Mouse (Mus musculus) hindbrain, embryonic 15.5 days (tissue): ENCODE measurements around the gene Manba. TPM values are rescaled to one million over a fixed set of nuclear protein-coding genes. Genes with fewer than 3 reads are reported as not detected.
"Not testable (repeated sequence)": the region's sequence is repeated elsewhere in the genome, so short reads cannot be mapped to it uniquely, and the experiment has no call there.

Experiments
- ATAC-seq: fragments of 200-750 bp; cut with Nextera tagmentation; 2 replicates; pipeline ENCODE4 v1.8.0; 2017; ENCODE audit warnings: low read depth, moderate number of reproducible peaks, moderate TSS enrichment; ENCODE audit not compliant: low FRiP score
- H3K27ac ChIP-seq: fragments of 300-500 bp; sonication (generic); replicated peaks from 2 replicates; pipeline ENCODE4 v1.5.1; 2015; ENCODE audit warnings: mild to moderate bottlenecking, inconsistent platforms
- H3K27me3 ChIP-seq: fragments of 300-500 bp; sonication (generic); 2 replicates; pipeline ENCODE4 v1.6.1; 2015; ENCODE audit warnings: control low read depth, inconsistent platforms
- H3K36me3 ChIP-seq: fragments of 300-500 bp; sonication (generic); 2 replicates; pipeline ENCODE4 v1.6.1; 2015; ENCODE audit warnings: control low read depth, inconsistent platforms
- H3K4me1 ChIP-seq: fragments of 300-500 bp; sonication (generic); replicated peaks from 2 replicates; pipeline ENCODE4 v1.6.1; 2015; ENCODE audit warnings: control low read depth, inconsistent platforms
- H3K4me2 ChIP-seq: fragments of 300-500 bp; sonication (generic); 2 replicates; pipeline ENCODE4 v1.6.1; 2015; ENCODE audit warnings: moderate library complexity, mild to moderate bottlenecking, inconsistent platforms
- H3K4me3 ChIP-seq: fragments of 300-500 bp; sonication (generic); 2 replicates; pipeline ENCODE4 v1.5.1; 2015; ENCODE audit warnings: mild to moderate bottlenecking, inconsistent platforms
- H3K9ac ChIP-seq: fragments of 300-500 bp; sonication (generic); 2 replicates; pipeline ENCODE4 v1.6.1; 2015; ENCODE audit warnings: inconsistent platforms
- H3K9me3 ChIP-seq: fragments of 300-500 bp; sonication (generic); 2 replicates; pipeline ENCODE4 v1.6.1; 2016; ENCODE audit warnings: control low read depth, inconsistent platforms
- WGBS: fragments of 180-500 bp; shearing (Covaris S2); methylation state at CpG from one replicate; pipeline ENCODE4 v1.1.7; 2015; 5-methylcytosine and 5-hydroxymethylcytosine counted together
- polyA plus RNA-seq: library from polyadenylated mRNA; unstranded; fragments of >200 nt; fragmentation: Nextera tagmentation; extraction: Ambion mirVana; gene quantifications from 2 replicates; pipeline ENCODE4 v1.2.1, GENCODE M21; 2015

The Manba gene
- polyA plus RNA-seq, 1 experiment from 2014 or later, result 6.3 TPM

DNA sequence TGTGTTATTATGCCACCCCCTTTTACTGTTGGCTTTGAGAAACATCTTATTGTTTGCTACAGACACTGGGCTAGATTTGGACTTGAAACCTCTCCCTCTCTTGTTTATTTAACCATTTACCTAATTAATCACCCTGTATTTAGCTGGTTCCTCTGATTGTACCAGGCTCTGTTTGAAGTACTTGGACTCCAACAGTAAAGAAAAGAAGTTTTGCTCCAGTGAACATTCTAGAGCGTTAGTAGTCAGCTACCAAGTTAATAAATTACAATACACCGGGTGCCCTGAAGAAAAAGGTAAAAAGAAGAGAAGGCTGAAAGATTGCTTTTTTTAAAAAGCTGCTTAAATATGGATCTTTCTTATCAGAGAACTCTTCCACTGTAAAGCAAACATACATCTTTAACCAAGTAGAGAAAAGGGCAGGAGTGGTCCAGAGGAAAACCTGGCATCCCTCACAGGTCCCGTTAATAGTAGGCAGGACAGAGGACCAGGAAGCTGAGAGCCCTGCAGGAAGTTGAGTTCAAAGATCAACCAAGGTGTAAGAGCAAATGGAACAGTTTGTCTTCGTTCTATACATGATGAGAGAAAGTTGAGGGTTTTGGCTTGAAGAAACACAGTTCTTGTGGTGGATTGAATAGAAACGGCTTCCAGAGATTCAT, 4.6 kb downstream of the Manba start:
- H3K36me3 ChIP-seq, result no peaks in the 10 kb centered on the region
- no peak overlapping the region for H3K27ac ChIP-seq
- H3K9me3 ChIP-seq, result no peaks in the 10 kb centered on the region
- H3K9ac ChIP-seq, result no peak overlapping the region
- WGBS, result 83% methylated on average over 5 of the region's 5 CpGs
- no peak for ATAC-seq
- peaks cover 6% of the 10 kb centered on the region; the same call in 1 of the 2 replicates for H3K4me1 ChIP-seq
- H3K4me3 ChIP-seq, result no peak overlapping the region
- H3K4me2 ChIP-seq, result no peak overlapping the region
- H3K27me3 ChIP-seq, result no peaks in the 10 kb centered on the region

DNA sequence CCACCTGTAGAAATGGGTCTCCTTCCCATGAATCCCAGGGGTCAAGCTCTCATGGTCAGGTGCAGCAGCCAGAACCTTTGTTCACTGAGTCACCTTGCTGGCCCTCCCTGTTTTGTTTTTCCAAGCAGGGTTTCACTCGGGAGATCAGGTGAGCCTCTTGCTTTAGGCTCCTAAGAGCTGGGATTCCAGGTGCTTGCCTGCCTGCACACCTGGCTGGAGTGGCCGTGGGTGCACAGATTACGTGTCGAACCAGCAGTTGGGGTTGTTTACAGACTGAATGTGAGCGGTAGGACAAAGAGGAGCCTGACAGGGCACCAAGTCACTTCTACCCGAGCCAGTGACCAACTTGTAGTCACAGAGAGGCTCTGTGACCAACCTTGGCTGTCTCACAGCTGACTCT, 5.7 kb downstream of the Manba start:
- Histone ChIP-seq H3K4me3 (no peak overlapping the region), H3K27ac (no peak overlapping the region), H3K36me3 (no peaks in the 10 kb centered on the region), H3K9ac (no peak overlapping the region), H3K9me3 (no peaks in the 10 kb centered on the region), H3K27me3 (no peaks in the 10 kb centered on the region), H3K4me1 (no peaks in the 10 kb centered on the region; the same call in 1 of the 2 replicates), H3K4me2 (no peak overlapping the region)
- WGBS, result 92% methylated on average over 6 of the region's 6 CpGs
- no peak for ATAC-seq

DNA sequence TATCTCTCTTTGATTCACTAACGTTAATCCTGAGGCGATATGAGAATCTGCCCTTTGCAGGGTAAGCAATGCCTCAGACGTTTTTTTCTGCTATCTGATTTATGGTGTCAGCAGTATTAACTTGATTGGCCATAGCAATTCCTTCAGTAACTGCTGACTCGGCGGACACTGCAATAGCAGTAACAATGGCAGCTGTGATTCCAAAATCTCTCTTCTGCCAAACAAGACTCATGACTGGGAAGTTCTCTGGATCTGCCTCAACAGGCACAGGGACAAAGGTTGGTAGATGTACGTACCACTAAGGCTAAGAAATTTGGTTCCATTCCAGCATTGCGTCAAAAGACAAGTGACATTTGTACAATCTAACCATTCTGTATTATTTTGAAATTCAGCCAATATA, 7.9 kb downstream of the Manba start:
- not testable (repeated sequence) for H3K9me3 ChIP-seq, H3K27ac ChIP-seq, H3K4me3 ChIP-seq, H3K4me2 ChIP-seq, H3K27me3 ChIP-seq, H3K4me1 ChIP-seq, ATAC-seq, H3K9ac ChIP-seq, H3K36me3 ChIP-seq
- WGBS, result 85% methylated on average over 7 of the region's 7 CpGs

DNA sequence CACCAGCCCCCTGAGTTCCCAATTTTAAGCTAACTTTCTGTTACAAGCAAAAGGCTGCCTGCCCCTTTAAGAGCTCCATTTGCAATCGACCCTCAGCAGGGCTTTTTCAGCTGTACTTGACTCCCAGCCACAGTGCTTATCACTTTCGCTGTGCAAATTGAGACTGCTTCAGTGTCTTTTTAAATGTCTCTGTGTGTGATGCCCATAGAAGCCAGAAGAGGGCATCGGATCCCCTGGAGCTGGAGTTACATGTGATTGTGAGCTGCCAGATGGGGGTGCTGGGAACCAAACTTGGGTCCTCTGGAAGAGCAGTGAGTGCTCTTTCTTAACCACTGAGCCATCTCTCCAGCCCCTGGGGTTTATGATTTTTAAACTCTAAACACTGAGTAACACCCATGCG, 12.5 kb downstream of the Manba start:
- ATAC-seq, H3K36me3 ChIP-seq: not testable (repeated sequence)
- 88% methylated on average over 4 of the region's 4 CpGs for WGBS

DNA sequence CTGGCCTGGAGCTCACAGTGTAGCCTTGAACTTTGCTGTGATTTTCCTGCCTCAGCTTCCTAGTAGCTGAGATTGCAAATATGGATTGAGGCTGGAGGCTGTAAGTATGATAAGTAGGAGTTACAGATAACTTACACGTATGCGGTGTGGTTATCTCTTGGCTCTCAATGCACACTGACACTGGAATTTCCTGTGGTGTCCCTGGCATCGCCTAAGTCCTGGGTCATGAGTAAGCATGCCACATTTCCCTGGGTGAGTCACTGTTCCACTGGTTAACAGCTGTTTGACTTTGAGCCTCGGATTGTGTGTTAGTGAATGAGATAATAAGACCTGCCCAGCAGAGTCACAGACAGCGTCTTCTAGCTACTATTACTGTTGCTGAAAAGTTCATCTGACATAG, 13.5 kb downstream of the Manba start:
- Histone ChIP-seq H3K27ac (no peak overlapping the region), H3K9me3 (no peaks in the 10 kb centered on the region), H3K4me1 (no peaks in the 10 kb centered on the region), H3K4me3 (no peak overlapping the region), H3K27me3 (no peaks in the 10 kb centered on the region), H3K36me3 (no peaks in the 10 kb centered on the region), H3K9ac (no peak overlapping the region), H3K4me2 (no peak overlapping the region)
- 92% methylated on average over 5 of the region's 5 CpGs for WGBS
- no peak for ATAC-seq

More for the DNA sequence above, 12.5 kb downstream of the Manba start:
- not testable (repeated sequence) for H3K27me3 ChIP-seq, H3K9ac ChIP-seq, H3K27ac ChIP-seq, H3K4me1 ChIP-seq, H3K4me2 ChIP-seq, H3K4me3 ChIP-seq, H3K9me3 ChIP-seq

DNA sequence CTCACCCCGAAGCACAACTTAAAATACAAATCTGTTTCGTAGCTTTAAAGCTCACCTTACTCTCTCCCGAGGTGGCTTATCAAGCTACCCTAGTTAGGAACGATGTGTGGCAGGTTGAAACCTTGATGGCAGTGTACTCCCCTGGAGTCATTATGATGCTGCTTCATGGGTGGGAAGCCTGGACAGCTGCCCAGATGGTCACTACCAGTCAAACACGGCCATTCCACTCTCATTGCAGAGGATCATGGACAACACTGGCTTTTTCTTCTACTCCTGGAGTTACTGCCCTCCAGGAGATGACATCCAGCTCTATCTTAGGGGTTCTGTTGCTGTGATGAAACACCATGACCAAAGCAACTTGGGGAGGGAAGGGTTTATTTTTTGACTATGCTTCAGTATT, 17.7 kb downstream of the Manba start:
- no peak for ATAC-seq
- Histone ChIP-seq H3K27ac (no peak overlapping the region), H3K9me3 (no peaks in the 10 kb centered on the region), H3K36me3 (no peaks in the 10 kb centered on the region), H3K9ac (no peak overlapping the region), H3K27me3 (no peaks in the 10 kb centered on the region), H3K4me3 (no peak overlapping the region), H3K4me1 (no peaks in the 10 kb centered on the region), H3K4me2 (no peak overlapping the region)
- WGBS, result 90% methylated on average over 5 of the region's 5 CpGs

DNA sequence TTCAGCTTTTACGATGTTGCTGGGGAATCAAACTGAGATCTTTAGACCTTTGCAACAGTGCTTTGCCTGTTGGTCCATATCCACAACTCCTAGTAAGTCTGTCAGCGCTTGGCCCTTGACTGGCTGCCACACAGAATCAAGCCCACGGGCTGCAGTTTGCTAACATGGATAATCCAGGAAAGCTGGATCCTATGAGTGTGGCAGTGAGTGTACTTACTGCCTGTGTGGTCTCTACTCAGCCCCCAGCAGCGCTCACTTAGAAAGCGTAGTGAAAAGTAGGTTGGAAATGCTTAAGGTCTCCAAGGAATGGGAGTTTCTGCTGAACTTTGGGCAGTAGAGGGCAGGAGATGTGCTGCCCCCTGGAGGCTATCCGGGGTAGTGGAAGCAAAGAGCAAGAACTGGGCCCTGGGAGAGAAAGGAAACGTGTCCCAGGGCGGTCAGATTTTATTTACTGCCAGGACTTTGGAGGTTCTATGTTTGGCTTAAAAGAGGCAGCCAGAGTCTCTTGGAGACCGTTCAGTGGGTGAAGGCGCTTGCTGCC, 20.0 kb downstream of the Manba start:
- H3K4me2 ChIP-seq, result no peak overlapping the region
- H3K27ac ChIP-seq, result no peak overlapping the region
- no peak overlapping the region for H3K9ac ChIP-seq
- no peaks in the 10 kb centered on the region for H3K36me3 ChIP-seq
- no peaks in the 10 kb centered on the region for H3K9me3 ChIP-seq
- no peaks in the 10 kb centered on the region for H3K4me1 ChIP-seq
- WGBS, result 64% methylated on average over 10 of the region's 10 CpGs
- no peaks in the 10 kb centered on the region for H3K27me3 ChIP-seq
- no peak for ATAC-seq
- H3K4me3 ChIP-seq, result no peak overlapping the region

DNA sequence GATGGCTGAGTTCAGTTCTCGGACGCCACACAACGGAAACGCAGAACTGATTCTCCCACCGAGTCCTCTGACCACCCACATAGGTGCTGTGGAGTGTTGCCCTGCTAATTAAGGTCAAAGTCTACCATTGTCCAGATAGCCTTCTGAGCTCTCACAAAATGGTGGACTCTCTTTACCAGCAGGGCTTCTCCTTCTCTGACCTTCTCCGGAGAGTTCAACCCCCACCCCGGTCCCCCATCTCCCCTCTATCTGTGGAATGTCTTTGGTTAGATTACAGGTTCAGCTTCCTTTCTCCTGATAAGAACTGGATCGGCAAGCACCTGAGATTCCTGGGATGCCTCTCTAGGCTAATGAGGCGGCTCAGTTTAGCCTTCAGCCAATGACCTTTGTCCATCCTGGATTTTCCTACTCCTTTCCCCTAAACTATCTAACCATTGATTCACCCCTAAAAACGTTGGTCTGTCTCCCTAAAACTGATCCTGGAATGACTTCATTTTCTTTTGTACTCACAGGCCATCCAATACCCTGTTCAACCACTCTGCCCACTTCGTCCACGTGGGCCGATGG, 20.6 kb downstream of the Manba start:
- H3K4me3 ChIP-seq, result no peak overlapping the region
- ATAC-seq, result no peak
- H3K4me2 ChIP-seq, result no peak overlapping the region
- H3K9me3 ChIP-seq, result no peaks in the 10 kb centered on the region
- no peak overlapping the region for H3K9ac ChIP-seq
- H3K27me3 ChIP-seq, result no peaks in the 10 kb centered on the region
- WGBS, result 90% methylated on average over 13 of the region's 13 CpGs
- no peaks in the 10 kb centered on the region for H3K4me1 ChIP-seq
- H3K27ac ChIP-seq, result no peak overlapping the region
- H3K36me3 ChIP-seq, result no peaks in the 10 kb centered on the region

DNA sequence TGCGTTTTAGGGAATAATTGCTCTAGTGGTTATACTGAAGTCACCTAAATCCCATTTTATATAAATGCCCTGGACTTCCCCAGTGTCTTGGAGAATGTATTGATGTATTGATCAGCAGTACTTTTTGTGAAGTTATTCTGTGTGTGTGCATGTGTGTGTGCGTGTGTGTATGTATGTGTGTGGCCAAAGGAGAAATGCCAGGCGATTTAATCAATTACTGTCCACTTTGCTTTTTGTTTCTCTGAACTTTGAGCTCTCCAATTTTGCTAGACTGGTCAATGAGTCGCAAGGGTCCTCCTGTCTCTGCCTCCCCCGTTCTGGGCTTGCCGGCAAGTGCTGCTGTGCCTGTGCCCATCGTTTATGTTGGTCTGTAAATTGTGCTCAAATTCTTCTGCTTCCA, 22.1 kb downstream of the Manba start:
- Histone ChIP-seq H3K4me2 (no peak overlapping the region), H3K27me3 (no peaks in the 10 kb centered on the region), H3K27ac (no peak overlapping the region), H3K4me1 (no peaks in the 10 kb centered on the region), H3K4me3 (no peak overlapping the region), H3K36me3 (no peaks in the 10 kb centered on the region), H3K9me3 (no peaks in the 10 kb centered on the region), H3K9ac (no peak overlapping the region)
- ATAC-seq, result no peak
- WGBS, result 88% methylated on average over 7 of the region's 7 CpGs

DNA sequence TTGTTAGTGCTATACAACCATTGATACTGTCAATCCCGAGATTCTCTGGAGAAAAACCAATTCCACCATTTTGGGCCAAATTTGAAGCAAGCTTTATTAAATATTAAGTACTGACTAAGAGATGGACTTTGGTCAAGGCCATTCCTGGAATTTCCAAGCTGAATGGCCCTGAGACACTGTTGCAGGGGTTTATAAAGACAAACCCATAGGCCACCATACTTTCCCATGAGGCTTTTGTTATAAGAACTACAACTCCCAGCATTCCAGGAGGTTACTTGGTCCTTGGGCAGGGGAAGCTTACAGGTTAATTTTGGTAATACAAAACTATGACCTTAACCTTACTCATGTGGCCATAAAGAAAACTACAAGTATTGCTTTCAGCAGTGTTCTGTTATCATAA, 22.8 kb downstream of the Manba start:
- no peaks in the 10 kb centered on the region for H3K27me3 ChIP-seq
- no peak overlapping the region for H3K27ac ChIP-seq
- no peak overlapping the region for H3K9ac ChIP-seq
- H3K4me3 ChIP-seq, result no peak overlapping the region
- 94% methylated on average over 1 of the region's 1 CpGs for WGBS
- no peaks in the 10 kb centered on the region for H3K36me3 ChIP-seq
- H3K4me2 ChIP-seq, result no peak overlapping the region
- no peaks in the 10 kb centered on the region for H3K9me3 ChIP-seq
- 0 out of 2 replicates have a peak, but pooled peaks cover 3% of the 10 kb centered on the region for H3K4me1 ChIP-seq
- no peak for ATAC-seq

DNA sequence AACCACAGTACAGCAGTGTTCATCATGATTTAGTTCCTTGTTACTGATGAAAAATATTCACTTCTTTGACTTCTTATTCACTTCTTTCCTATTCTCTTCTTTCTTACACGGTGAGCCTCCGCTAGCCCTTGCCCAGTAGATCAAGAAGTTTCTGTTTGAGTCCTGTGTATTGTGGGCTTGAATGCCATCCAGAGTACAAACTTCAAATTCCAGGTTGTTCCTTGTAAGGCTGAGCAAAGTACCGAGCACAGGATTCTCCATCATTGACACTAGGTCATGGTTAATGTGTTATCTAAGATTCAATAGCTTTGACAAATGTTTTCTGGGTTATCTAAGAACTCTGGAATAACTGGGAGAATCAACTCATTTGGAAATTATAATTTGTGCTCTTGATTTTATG, 25.0 kb downstream of the Manba start:
- Histone ChIP-seq H3K9ac (no peak overlapping the region), H3K36me3 (no peaks in the 10 kb centered on the region), H3K27me3 (no peaks in the 10 kb centered on the region), H3K27ac (no peak overlapping the region), H3K4me1 (peaks cover 6% of the 10 kb centered on the region; the same call in 1 of the 2 replicates), H3K4me2 (no peak overlapping the region), H3K4me3 (no peak overlapping the region), H3K9me3 (no peaks in the 10 kb centered on the region)
- ATAC-seq, result no peak
- WGBS, result 90% methylated on average over 3 of the region's 3 CpGs

DNA sequence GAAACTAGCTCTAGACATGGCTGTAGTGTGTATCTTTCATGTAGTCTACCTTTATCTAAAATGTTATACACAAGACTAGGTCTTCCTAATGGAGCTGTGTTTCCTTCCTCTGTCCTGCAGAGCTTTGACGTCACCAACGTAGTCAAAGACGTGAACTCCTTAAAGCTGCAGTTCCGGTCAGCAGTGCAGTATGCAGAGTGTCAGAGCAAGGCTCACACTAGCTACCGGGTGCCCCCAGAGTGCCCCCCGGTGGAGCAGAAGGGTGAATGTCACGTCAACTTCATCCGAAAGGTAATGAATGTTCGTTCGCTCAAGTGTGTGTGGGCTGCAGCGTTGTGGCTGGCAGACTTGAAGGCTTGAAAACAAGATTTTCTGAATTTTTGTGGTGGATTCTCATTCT, 26.3 kb downstream of the Manba start:
- Histone ChIP-seq H3K4me3 (no peak overlapping the region), H3K9me3 (no peaks in the 10 kb centered on the region), H3K9ac (no peak overlapping the region), H3K36me3 (no peaks in the 10 kb centered on the region), H3K4me1 (peaks cover 6% of the 10 kb centered on the region; the same call in 1 of the 2 replicates), H3K27me3 (no peaks in the 10 kb centered on the region), H3K27ac (no peak overlapping the region), H3K4me2 (no peak overlapping the region)
- 48% methylated on average over 11 of the region's 11 CpGs for WGBS
- no peak for ATAC-seq
